Mouse (Mus musculus) thymus, adult 2 months (tissue): ENCODE measurements around the gene Pttg1ip.

Source experiments
- CTCF ChIP-seq: fragments of 200-500 bp; IDR thresholded peaks from 2 replicates; pipeline ENCODE4 v1.5.1; 2012; ENCODE audit warnings: mild to moderate bottlenecking, control low read depth, low read length, moderate library complexity, borderline replicate concordance; ENCODE audit not compliant: control insufficient read depth, poor library complexity, insufficient read depth; ENCODE audit errors: extremely low read depth
- POLR2A ChIP-seq: fragments of 200-500 bp; IDR thresholded peaks from 2 replicates; pipeline ENCODE4 v1.6.1; 2012; ENCODE audit warnings: mild to moderate bottlenecking, low read length, control low read depth, moderate library complexity; ENCODE audit not compliant: control insufficient read depth, poor library complexity, insufficient read depth; ENCODE audit errors: extremely low read depth

DNA sequence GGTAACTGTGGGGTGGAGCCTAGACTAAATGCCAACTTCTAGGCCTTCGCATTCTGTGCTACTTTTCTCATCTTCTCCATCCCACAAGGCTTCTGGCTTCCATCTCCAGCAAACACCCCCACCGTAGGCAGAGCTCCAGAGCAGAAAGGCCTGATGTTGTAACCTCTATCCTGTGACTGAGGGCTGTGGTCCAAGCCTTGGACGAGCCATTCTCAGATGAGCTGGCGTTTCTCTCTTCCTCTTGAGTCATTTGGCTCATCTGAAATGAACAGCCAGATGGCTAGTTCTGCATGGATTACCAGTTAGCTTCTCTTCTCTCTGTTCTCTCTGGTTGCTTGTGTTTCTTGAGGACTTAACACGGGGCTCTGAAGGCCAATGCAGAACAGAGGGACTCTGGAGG, 36.6 kb upstream of the Pttg1ip start:
- no peak for TF ChIP-seq CTCF
- no peak for TF ChIP-seq POLR2A
